Mouse (Mus musculus) hindbrain, embryonic 16.5 days (tissue): ENCODE measurements around the gene Mfap3. TPM values are rescaled to one million over a fixed set of nuclear protein-coding genes. Genes with fewer than 3 reads are reported as not detected.

Source experiments
- ATAC-seq: fragments of 200-750 bp; cut with Nextera tagmentation; 2 replicates; pipeline ENCODE4 v1.8.0; 2017; ENCODE audit warnings: moderate TSS enrichment, moderate library complexity
- H3K27ac ChIP-seq: fragments of 300-500 bp; sonication (generic); 2 replicates; pipeline ENCODE4 v1.5.1; 2014; ENCODE audit warnings: low read depth, mild to moderate bottlenecking, control low read depth, low read length, moderate library complexity
- H3K27me3 ChIP-seq: fragments of 300-500 bp; sonication (generic); replicated peaks from 2 replicates; pipeline ENCODE4 v1.6.1; 2014; ENCODE audit warnings: low read length; ENCODE audit not compliant: control insufficient read depth, insufficient read depth
- H3K36me3 ChIP-seq: fragments of 300-500 bp; sonication (generic); 2 replicates; pipeline ENCODE4 v1.6.1; 2014; ENCODE audit warnings: mild to moderate bottlenecking, low read length, moderate library complexity, mixed read lengths; ENCODE audit not compliant: control insufficient read depth, insufficient read depth
- H3K4me1 ChIP-seq: fragments of 300-500 bp; sonication (generic); 2 replicates; pipeline ENCODE4 v1.6.1; 2014; ENCODE audit warnings: low read depth, low read length; ENCODE audit not compliant: control insufficient read depth, insufficient read depth
- H3K4me2 ChIP-seq: fragments of 300-500 bp; sonication (generic); 2 replicates; pipeline ENCODE4 v1.6.1; 2014; ENCODE audit warnings: mild to moderate bottlenecking, low read length, control low read depth, moderate library complexity
- H3K4me3 ChIP-seq: fragments of 300-500 bp; sonication (generic); 2 replicates; pipeline ENCODE4 v1.5.1; 2014; ENCODE audit warnings: mild to moderate bottlenecking, low read length, control low read depth, moderate library complexity
- H3K9ac ChIP-seq: fragments of 300-500 bp; sonication (generic); 2 replicates; pipeline ENCODE4 v1.6.1; 2014; ENCODE audit warnings: low read depth, mild to moderate bottlenecking, control low read depth, low read length, moderate library complexity
- H3K9me3 ChIP-seq: fragments of 300-500 bp; sonication (generic); 2 replicates; pipeline ENCODE4 v1.6.1; 2014; ENCODE audit warnings: mild to moderate bottlenecking, low read length, moderate library complexity; ENCODE audit not compliant: control insufficient read depth
- WGBS: fragments of 180-500 bp; shearing (Covaris S2); extraction: QIAGEN DNeasy Blood & Tissue Kit; methylation state at CpG from one replicate; pipeline ENCODE4 v1.1.7; 2014; 5-methylcytosine and 5-hydroxymethylcytosine counted together
- polyA plus RNA-seq: library from polyadenylated mRNA; unstranded; fragments of >200 nt; fragmentation: Nextera tagmentation; extraction: Ambion mirVana; gene quantifications from 2 replicates; pipeline ENCODE4 v1.2.1, GENCODE M21; 2015

The Mfap3 gene
- polyA plus RNA-seq, 1 experiment from 2014 or later = 55.8 TPM

DNA sequence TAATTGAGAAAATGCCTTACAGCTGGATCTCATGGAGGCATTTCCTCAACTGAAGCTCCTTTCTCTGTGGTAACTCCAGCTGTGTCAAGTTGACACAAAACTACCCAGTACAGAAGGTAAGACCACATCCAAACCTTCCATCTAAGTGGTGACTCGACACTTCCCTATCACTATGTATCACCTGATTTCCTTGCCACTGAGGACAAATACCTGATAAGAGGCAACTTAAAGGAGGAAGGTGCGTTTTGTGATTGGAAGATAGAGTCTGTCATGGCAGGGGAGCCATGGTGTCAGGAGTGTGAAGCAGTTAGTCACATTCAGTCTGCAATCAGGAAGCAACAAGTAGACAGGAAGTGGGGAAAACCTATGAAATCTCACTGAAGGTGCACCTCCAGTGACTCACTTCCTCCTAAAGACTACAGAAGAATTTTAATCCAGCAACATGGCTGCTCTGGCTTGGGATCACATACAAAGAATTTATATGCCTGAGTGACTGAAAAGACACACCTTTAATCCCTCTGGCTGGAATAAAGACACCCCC is 50.6 kb downstream of the Mfap3 start:
- no peak overlapping the region for H3K9ac ChIP-seq
- H3K36me3 ChIP-seq = no peaks in the 10 kb centered on the region
- no peak for ATAC-seq
- 93% methylated on average over 2 of the region's 2 CpGs for WGBS
- H3K27me3 ChIP-seq = no peaks in the 10 kb centered on the region; the same call in 1 of the 2 replicates
- H3K4me2 ChIP-seq = no peak overlapping the region
- no peak overlapping the region for H3K4me3 ChIP-seq
- no peaks in the 10 kb centered on the region; the same call in 1 of the 2 replicates for H3K9me3 ChIP-seq
- H3K4me1 ChIP-seq = peaks cover 10% of the 10 kb centered on the region
- no peak overlapping the region for H3K27ac ChIP-seq

DNA sequence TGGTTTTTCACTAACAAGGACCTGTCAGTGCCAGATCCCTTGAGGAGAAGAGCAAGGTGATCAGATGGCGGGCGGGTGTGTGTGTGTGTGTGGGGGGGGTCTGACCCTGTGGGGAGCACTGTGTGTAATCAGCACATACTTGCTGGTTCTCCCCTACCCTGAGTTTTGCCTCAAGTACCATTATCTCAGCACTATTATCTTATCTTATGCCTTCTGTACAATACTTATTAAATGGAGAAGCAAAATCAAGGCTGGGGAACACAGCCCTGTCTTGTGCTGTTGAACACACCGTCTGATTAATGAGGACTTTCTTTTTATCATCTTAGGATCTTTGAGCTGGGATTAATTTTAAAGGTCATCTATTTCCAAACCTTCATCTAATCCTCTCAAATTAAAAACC is 52.6 kb downstream of the Mfap3 start:
- Histone ChIP-seq H3K4me1 (peaks cover 7% of the 10 kb centered on the region), H3K4me3 (no peak overlapping the region), H3K36me3 (no peaks in the 10 kb centered on the region), H3K4me2 (no peak overlapping the region), H3K9me3 (no peaks in the 10 kb centered on the region; the same call in 1 of the 2 replicates), H3K27ac (no peak overlapping the region), H3K9ac (no peak overlapping the region), H3K27me3 (no peaks in the 10 kb centered on the region; the same call in 1 of the 2 replicates)
- 73% methylated on average over 3 of the region's 3 CpGs for WGBS
- ATAC-seq = no peak

DNA sequence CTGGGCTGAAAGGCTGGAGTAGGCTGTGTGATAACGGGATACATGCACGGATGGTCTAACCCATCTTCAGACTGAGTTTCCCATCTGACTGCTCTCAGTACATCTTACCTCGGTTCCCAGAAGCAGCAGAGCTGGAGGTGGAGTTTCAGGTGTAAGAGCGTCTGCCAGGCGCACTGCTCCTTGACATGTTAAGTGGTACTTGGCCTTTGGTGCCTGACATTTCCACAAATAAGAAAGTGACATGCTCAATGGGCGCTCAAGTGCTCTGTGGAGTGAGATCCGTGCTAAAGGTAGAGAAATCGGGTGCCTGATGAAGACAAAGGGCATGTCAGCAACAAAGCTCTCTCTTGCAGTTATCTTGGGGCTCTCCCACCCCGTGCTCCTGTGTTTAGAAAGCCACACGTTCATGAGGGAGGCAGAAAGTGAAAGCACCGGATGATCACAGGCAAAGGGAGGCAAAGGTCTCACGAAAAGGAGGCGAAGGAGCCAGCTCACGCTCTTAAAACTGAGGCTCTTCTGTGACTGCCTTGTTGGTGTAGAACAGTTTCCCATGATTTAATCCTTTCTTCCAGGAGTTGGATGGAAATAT is 55.3 kb downstream of the Mfap3 start:
- Histone ChIP-seq H3K27ac (no peak overlapping the region), H3K36me3 (no peaks in the 10 kb centered on the region), H3K27me3 (no peaks in the 10 kb centered on the region; the same call in 1 of the 2 replicates), H3K4me3 (no peak overlapping the region), H3K9ac (no peak overlapping the region), H3K4me1 (no peaks in the 10 kb centered on the region), H3K9me3 (no peaks in the 10 kb centered on the region; the same call in 1 of the 2 replicates), H3K4me2 (no peak overlapping the region)
- ATAC-seq = no peak
- 57% methylated on average over 14 of the region's 14 CpGs for WGBS

DNA sequence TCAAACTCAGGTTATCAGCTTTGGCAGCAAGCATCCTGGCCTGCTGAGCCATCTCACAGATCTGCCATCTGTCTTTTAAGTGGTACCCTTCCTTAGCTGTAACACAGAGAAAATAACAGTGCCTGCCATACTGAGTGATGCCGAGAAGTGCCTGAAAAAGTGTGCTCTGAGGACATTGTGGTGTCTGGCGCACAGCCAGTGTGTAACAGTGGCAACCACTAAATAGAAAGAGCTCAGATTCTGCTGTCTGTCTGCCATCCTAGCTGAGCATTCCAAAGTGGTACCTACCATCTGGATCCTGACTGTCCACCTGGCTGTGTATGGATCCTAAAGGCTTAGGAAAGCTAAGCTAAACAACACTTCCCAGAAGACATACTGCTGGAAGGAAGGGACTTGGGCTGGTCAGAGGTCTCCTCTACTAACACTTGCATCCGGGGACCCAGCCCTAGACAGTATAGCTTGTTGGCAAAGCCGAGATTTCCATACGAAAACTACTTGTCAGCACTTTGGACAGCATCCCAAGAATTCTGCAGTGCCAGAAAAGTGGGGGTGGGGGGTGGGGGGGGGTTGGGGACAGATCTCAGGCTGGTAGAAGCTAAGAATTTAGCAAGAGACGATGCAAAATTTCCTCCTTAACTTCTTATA is 58.5 kb downstream of the Mfap3 start:
- H3K36me3 ChIP-seq = no peaks in the 10 kb centered on the region
- 58% methylated on average over 6 of the region's 6 CpGs for WGBS
- no peak overlapping the region for H3K4me3 ChIP-seq
- ATAC-seq = peak; percentile 17; the same call in 1 of the 2 replicates
- H3K4me2 ChIP-seq = no peak overlapping the region
- H3K4me1 ChIP-seq = no peaks in the 10 kb centered on the region
- no peaks in the 10 kb centered on the region; the same call in 1 of the 2 replicates for H3K27me3 ChIP-seq
- H3K27ac ChIP-seq = no peak overlapping the region
- H3K9ac ChIP-seq = no peak overlapping the region
- no peaks in the 10 kb centered on the region for H3K9me3 ChIP-seq

DNA sequence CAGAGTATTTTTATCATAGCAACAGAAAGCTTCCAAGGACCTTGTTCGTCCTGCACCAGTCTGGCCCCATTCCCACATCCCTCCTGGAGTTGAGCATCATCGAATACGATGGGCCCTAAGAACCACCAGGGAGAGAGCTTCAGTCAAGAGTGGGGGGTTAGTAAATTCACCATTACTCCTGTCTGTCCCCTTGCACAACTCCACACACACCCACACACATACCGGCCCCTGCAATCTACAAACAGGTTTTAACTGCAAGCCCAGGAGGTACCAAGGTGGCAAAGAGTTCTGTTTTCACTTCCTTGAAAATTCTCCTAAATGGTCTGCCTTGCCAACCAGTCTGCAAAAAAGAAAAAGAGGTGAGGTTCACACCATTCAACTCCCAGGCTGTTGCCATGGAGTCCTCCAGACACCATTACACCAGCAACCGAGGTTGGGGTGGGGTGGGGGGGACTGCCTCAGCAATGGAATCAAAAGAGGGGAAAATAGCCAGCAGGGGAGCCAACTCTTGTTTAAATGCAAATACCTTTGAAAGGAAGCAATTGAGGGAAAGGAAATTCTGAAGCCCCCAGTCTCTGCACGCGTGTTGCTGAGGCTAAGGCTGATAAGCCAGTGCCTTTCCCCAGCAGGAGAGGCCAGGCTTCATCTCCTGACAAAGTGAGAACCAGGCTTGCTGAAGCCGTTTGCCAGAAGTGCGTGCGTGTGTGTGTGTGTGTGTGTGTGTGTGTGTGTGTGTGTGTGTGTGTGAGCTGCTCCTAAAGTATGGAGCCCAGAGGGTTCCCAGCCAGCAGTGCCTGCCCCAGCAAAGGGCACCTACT is 64.6 kb downstream of the Mfap3 start:
- ATAC-seq = peak; percentile 88
- peak overlapping the region; percentile 34; the same call in 1 of the 2 replicates for H3K27ac ChIP-seq
- H3K4me2 ChIP-seq = peak overlapping the region; percentile 10; the same call in 1 of the 2 replicates
- H3K27me3 ChIP-seq = no peaks in the 10 kb centered on the region
- 7% methylated on average over 10 of the region's 10 CpGs for WGBS
- no peaks in the 10 kb centered on the region for H3K36me3 ChIP-seq
- H3K4me1 ChIP-seq = peaks cover 19% of the 10 kb centered on the region
- H3K9me3 ChIP-seq = no peaks in the 10 kb centered on the region
- H3K4me3 ChIP-seq = no peak overlapping the region
- H3K9ac ChIP-seq = no peak overlapping the region

Other genes starting within 250 kb of the Mfap3 start
- gene Fam114a2, start within 50 bp of the Mfap3 start, polyA plus RNA-seq = 76.3 and 77.0 TPM in 2 replicates
- gene Galnt10, start 126.8 kb downstream of the Mfap3 start, polyA plus RNA-seq = 12.3 and 13.1 TPM in 2 replicates